Mouse (Mus musculus) olfactory bulb, adult 2 months (tissue): ENCODE results near the gene Rcbtb2. TPM values are rescaled to one million over a fixed set of nuclear protein-coding genes. Genes with fewer than 3 reads are reported as not detected.

ENCODE experiments used
- H3K27ac ChIP-seq: fragments of 200-500 bp; 2 replicates; pipeline ENCODE4 v1.5.1; 2012; ENCODE audit warnings: low read depth, low read length; ENCODE audit not compliant: insufficient read depth
- H3K4me1 ChIP-seq: fragments of 200-500 bp; 2 replicates; pipeline ENCODE4 v1.6.1; 2012; ENCODE audit warnings: low read length; ENCODE audit not compliant: control insufficient read depth, insufficient read depth
- H3K4me3 ChIP-seq: fragments of 200-500 bp; 2 replicates; pipeline ENCODE4 v1.5.1; 2012; ENCODE audit warnings: mild to moderate bottlenecking, low read depth, low read length, moderate library complexity; ENCODE audit not compliant: insufficient read depth
- CTCF ChIP-seq: fragments of 200-500 bp; IDR thresholded peaks from 2 replicates; pipeline ENCODE4 v1.5.1; 2012; ENCODE audit warnings: low read depth, mild to moderate bottlenecking, low read length, moderate library complexity; ENCODE audit not compliant: insufficient read depth
- POLR2A ChIP-seq: fragments of 200-500 bp; IDR thresholded peaks from 2 replicates; pipeline ENCODE4 v1.6.1; 2012; ENCODE audit warnings: mild to moderate bottlenecking, low read depth, low read length, moderate library complexity; ENCODE audit not compliant: insufficient read depth
- WGBS: fragments of 180-500 bp; shearing (Covaris S2); methylation state at CpG from one replicate; pipeline ENCODE4 v1.1.7; 2018; 5-methylcytosine and 5-hydroxymethylcytosine counted together
- polyA plus RNA-seq: library from polyadenylated mRNA; stranded (reverse); fragments of >200 nt; gene quantifications from 2 replicates; pipeline ENCODE4 v1.2.4, GENCODE M21; 2012; ENCODE audit warnings: low replicate concordance; ENCODE audit not compliant: missing spikeins, insufficient read depth, insufficient read length

Rcbtb2 gene
- polyA plus RNA-seq, 1 experiment: not detected

DNA sequence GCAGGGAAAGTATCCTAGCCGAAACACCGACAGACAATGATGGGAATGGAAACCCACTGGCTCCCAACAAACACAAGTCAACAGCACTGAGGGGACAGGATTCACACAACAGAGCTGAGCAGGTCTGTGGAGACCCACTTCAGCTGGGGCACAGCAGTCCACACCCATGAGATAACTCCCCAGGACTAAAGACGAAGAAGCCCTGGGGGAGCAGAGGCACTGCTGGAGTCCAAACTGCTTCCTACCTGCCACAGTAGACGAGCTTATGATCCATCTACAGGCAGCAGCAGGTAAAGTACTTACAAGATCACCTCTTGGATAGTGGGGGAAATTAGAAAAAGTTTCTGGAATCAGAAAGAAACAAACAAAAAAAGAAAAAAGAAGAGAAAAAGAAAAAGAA, 131.6 kb downstream of the Rcbtb2 start:
- peaks cover 3% of the 10 kb centered on the region for H3K4me1 ChIP-seq
- TF ChIP-seq POLR2A: no peak
- no peak for TF ChIP-seq CTCF
- no peak overlapping the region for H3K27ac ChIP-seq
- H3K4me3 ChIP-seq: no peak overlapping the region
- 93% methylated on average over 4 of the region's 4 CpGs for WGBS

GRCm38 (mm10) chr14:73255426-73255970, 132.7 kb downstream of the Rcbtb2 start:
- no peak overlapping the region for H3K4me3 ChIP-seq
- peaks cover 3% of the 10 kb centered on the region for H3K4me1 ChIP-seq
- no peak overlapping the region for H3K27ac ChIP-seq
- 75% methylated on average over 3 of the region's 3 CpGs for WGBS
- TF ChIP-seq CTCF: no peak
- no peak for TF ChIP-seq POLR2A

DNA sequence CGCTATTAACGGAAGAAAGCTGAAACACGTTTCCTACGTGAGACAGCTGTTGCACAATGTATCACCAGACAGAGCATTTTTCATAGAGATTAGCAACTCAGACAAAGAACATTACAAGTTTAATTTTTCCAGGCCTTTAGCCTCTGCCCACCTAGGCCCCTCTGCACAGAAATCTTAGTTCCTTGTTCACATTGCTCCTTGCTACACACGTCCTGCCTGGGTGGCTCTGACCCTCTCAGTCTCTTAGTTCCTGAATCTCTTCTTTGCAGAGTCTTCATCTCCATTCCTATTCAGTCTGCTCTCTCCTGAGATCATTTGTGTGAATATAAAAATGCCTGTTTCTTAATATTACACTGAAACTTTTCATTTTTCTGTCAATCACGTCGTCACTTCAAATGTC, 134.5 kb downstream of the Rcbtb2 start:
- Histone ChIP-seq H3K4me3 (no peak overlapping the region), H3K4me1 (peaks cover 3% of the 10 kb centered on the region), H3K27ac (no peak overlapping the region)
- 82% methylated on average over 7 of the region's 7 CpGs for WGBS
- TF ChIP-seq POLR2A: no peak
- TF ChIP-seq CTCF: no peak

Other genes with a start within 250 kb of the Rcbtb2 start
- gene Cysltr2, start 73.9 kb upstream of the Rcbtb2 start, polyA plus RNA-seq: not detected in 2 replicates
- gene Lpar6, start 114.9 kb downstream of the Rcbtb2 start, polyA plus RNA-seq: not detected in 2 replicates
- 65.2 TPM in 1 of 2 replicates, not detected in the other for gene Rb1, start 202.8 kb downstream of the Rcbtb2 start, polyA plus RNA-seq